Mouse (Mus musculus): ENCODE data around the gene Ttc9. TPM values are rescaled to one million over a fixed set of nuclear protein-coding genes. Genes with fewer than 3 reads are reported as not detected.

Ttc9 gene
- polyA plus RNA-seq (2012; rRNA removed) = 0.84 and 1.1 TPM in 2 replicates

DNA sequence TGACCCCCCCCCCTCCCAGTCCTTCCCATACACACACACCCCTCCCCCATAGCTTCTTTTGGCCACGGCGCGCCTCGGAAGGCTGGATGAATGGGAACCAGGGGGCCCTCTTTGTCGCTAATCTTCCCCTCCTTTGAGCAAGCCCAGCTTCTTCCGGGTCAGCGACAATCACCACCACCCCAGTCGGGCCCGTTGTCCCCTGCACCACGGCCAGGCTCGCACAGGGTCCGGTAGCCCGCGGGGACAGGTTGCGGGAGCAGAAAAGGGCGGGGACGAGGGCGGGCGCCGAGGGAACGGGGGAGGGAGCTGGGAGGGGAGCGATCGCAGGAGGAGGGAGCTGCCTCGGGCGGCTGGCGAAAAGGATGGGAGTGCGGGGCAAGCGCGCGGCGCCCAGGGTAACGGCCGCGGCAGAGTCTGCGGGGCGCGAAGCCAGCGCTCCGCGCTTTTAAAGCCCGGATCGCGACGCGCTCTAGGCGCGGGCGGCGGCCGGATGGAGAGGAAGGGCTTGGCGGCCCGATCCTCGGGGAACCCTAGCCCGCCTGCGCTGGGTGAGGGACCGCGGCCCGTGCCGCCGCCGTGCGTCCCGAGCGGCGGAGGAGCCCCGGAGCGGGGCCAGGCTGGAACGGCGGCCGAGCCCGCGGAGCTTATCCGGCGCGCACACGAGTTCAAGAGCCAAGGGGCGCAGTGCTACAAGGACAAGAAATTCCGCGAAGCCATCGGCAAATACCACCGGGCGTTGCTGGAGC, at the start of gene Ttc9:
Gene Ttc9, plus strand, starts transcription at position 335 of the 746 bp plus-strand sequence.

GRCm38 (mm10) chr12:81594902-81595671, 36.0 kb upstream of the Ttc9 start, which contains the start of gene Med6:
Gene Med6, minus strand, starts transcription at chr12:81595008.

Other genes starting within 250 kb of the Ttc9 start
- 0.25 and 0.26 TPM in 2 replicates for gene Adam4, start 209.3 kb upstream of the Ttc9 start, polyA plus RNA-seq (2012; rRNA removed)
- gene Cox16, start 146.1 kb upstream of the Ttc9 start, polyA plus RNA-seq (2012; rRNA removed) = 73.2 and 107 TPM in 2 replicates
- gene Gm20498, start 98.3 kb upstream of the Ttc9 start, polyA plus RNA-seq (2012; rRNA removed) = 8.2 and 19.4 TPM in 2 replicates
- 13.6 and 17.2 TPM in 2 replicates for gene Synj2bp, start 98.3 kb upstream of the Ttc9 start, polyA plus RNA-seq (2012; rRNA removed)
- gene Adam21, start 62.8 kb upstream of the Ttc9 start, polyA plus RNA-seq (2012; rRNA removed) = 0.03 TPM in 1 of 2 replicates, not detected in the other
- 2.5 and 2.8 TPM in 2 replicates for gene Med6, start 36.2 kb upstream of the Ttc9 start, polyA plus RNA-seq (2012; rRNA removed)
- 5.9 and 6.0 TPM in 2 replicates for gene Map3k9, start 149.9 kb downstream of the Ttc9 start, polyA plus RNA-seq (2012; rRNA removed)
- gene Pcnx, start 228.8 kb downstream of the Ttc9 start, polyA plus RNA-seq (2012; rRNA removed) = 13.8 and 14.8 TPM in 2 replicates

Measured in colon, adult 2 months (tissue).